Mouse (Mus musculus) testis, adult 2 months (tissue): ENCODE results near the gene Hist1h2bg.

Experiments
- CTCF ChIP-seq: fragments of 200-500 bp; IDR thresholded peaks from 2 replicates; pipeline ENCODE4 v1.5.1; 2012; ENCODE audit warnings: low read depth, mild to moderate bottlenecking, inconsistent platforms, low read length, moderate library complexity; ENCODE audit not compliant: control insufficient read depth, insufficient read depth, insufficient replicate concordance
- POLR2A ChIP-seq: fragments of 200-500 bp; IDR thresholded peaks from 2 replicates; pipeline ENCODE4 v1.6.1; 2012; ENCODE audit warnings: low read depth, mild to moderate bottlenecking, inconsistent platforms, low read length, moderate library complexity; ENCODE audit not compliant: control insufficient read depth

DNA sequence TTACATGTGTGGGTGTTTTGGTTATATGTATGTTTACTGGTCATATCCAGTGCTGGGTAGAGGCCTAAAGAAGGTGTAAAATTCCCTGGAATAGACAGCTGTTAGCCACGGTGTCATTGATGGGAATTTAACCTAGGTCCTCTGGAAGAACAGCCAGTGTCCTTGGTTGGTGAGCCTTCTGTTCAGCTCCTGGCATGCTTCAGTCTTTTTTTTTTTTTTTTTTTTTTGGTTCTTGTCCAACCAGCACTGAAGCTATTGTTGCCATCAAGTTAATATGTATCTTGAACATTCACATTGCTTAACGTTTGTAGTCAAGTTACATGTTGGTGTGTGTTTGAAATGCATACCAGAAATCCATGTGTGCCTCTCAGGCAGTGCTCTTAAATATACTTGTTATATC lies 6.7 kb upstream of the Hist1h2bg start:
- TF ChIP-seq POLR2A (no peak), CTCF (no peak)
